Mouse (Mus musculus) T-helper 2 cell (primary cell): ENCODE data around the gene Tdrd7.

Source experiments
- in situ Hi-C: fragments of 300-600 bp; cut with MboI, MseI; formaldehyde crosslinking; loops from one replicate; pipeline ENCODE4 v1.15.1; 2025; ENCODE audit warnings: high pct_unique_total_duplicates

Gene Tdrd7

GRCm38 (mm10) chr4:45964771-45965439 lies at the start of gene Tdrd7:
Gene Tdrd7 (plus strand): TSS chr4:45965334.
- in situ Hi-C loops, result no loop called here

GRCm38 (mm10) chr4:45917091-45917490 lies 48.0 kb upstream of the Tdrd7 start:
- in situ Hi-C loops, result no loop called here

- in situ Hi-C loops, result no loop called here
These were observed 43.3 kb upstream of the Tdrd7 start for GRCm38 (mm10) chr4:45921663-45922435.

- in situ Hi-C loops, result no loop called here
These were observed 41.1 kb upstream of the Tdrd7 start for GRCm38 (mm10) chr4:45924011-45924410.

- in situ Hi-C loops, result no loop called here
These were observed 36.6 kb upstream of the Tdrd7 start for GRCm38 (mm10) chr4:45928561-45928960.

- in situ Hi-C loops, result no loop called here
These were observed 23.5 kb upstream of the Tdrd7 start for GRCm38 (mm10) chr4:45941628-45942044.

- in situ Hi-C loops, result loop anchor here (5.0 kb wide), 1 partner anchor 180 kb away; no protein-coding TSS in a partner anchor
These were observed 17.4 kb upstream of the Tdrd7 start for GRCm38 (mm10) chr4:45947729-45948128.

- in situ Hi-C loops, result loop anchor here (5.0 kb wide), 1 partner anchor 178 kb away; no protein-coding TSS in a partner anchor
These were observed 15.9 kb upstream of the Tdrd7 start for GRCm38 (mm10) chr4:45949109-45949848.

- in situ Hi-C loops, result loop anchor here (10.0 kb wide), 1 partner anchor 1973 kb away; no protein-coding TSS in a partner anchor
These were observed 13.3 kb upstream of the Tdrd7 start for GRCm38 (mm10) chr4:45951830-45952229.

- in situ Hi-C loops, result loop anchor here (10.0 kb wide), 1 partner anchor 1972 kb away; no protein-coding TSS in a partner anchor
These were observed 11.9 kb upstream of the Tdrd7 start for GRCm38 (mm10) chr4:45953025-45953919.

GRCm38 (mm10) chr4:45955235-45955634 lies 9.9 kb upstream of the Tdrd7 start:
- in situ Hi-C loops, result loop anchor here (10.0 kb wide), 1 partner anchor 1970 kb away; no protein-coding TSS in a partner anchor

GRCm38 (mm10) chr4:45956131-45956530 lies 9.0 kb upstream of the Tdrd7 start:
- in situ Hi-C loops, result loop anchor here (10.0 kb wide), 1 partner anchor 1969 kb away; no protein-coding TSS in a partner anchor

- in situ Hi-C loops, result loop anchor here (10.0 kb wide), 1 partner anchor 1968 kb away; no protein-coding TSS in a partner anchor
These were observed 8.4 kb upstream of the Tdrd7 start for GRCm38 (mm10) chr4:45956706-45957105.

GRCm38 (mm10) chr4:45965737-45966447 lies 758 bp downstream of the Tdrd7 start:
- in situ Hi-C loops, result no loop called here

- in situ Hi-C loops, result no loop called here
These were observed 1.6 kb downstream of the Tdrd7 start for GRCm38 (mm10) chr4:45966716-45967115.

- in situ Hi-C loops, result no loop called here
These were observed 2.6 kb downstream of the Tdrd7 start for GRCm38 (mm10) chr4:45967479-45968341.

GRCm38 (mm10) chr4:45969051-45969450 lies 3.9 kb downstream of the Tdrd7 start:
- in situ Hi-C loops, result no loop called here

GRCm38 (mm10) chr4:45970048-45970560 lies 5.0 kb downstream of the Tdrd7 start:
- in situ Hi-C loops, result no loop called here
